8 mouse cellular contexts compared by ENCODE assay signal in genomic region chr15:85177576-85177975, GRCm38 (mm10). TPM values are rescaled to one million over a fixed set of nuclear protein-coding genes. Genes with fewer than 3 reads are reported as not detected.
DNase-seq lines count a peak whose midpoint lies in the region.

No protein-coding gene starts in this region.

- intact Hi-C loops in gastrocnemius, postnatal 36 days (cut with DNase I): no loop called here

- DNase-seq in gastrocnemius, postnatal 10 days: peak; percentile 65
- no peak for DNase-seq in gastrocnemius, postnatal 36 days
- peak; percentile 39 for DNase-seq in right cerebral cortex, adult 18-20 months
- no peak for DNase-seq in right cerebral cortex, postnatal 25 days
- peak; percentile 42 for DNase-seq in adrenal gland, postnatal 25 days
- peak; percentile 55 for DNase-seq in heart, postnatal 4 days
- peak; percentile 66 for DNase-seq in telencephalon, adult 2 months (ENCODE audit: low read depth, low spot score)
- no peak for DNase-seq in Muller cell, postnatal 12 days (ENCODE audit: inconsistent ontology term)

RNA-seq across cellular contexts. Expression of gene Fbln1, which starts 28.2 kb away (rescaled TPM):
- 10 to 100 TPM; 18.7 to 23.4 TPM for total RNA-seq in gastrocnemius, postnatal 10 days (2021)
- 1 to 10 TPM; 4.8 to 5.7 TPM for total RNA-seq in gastrocnemius, postnatal 36 days (2021)
- 33.0 and 37.1 TPM in 2 replicates for total RNA-seq in adrenal gland, postnatal 25 days (2021)
- total RNA-seq in heart, postnatal 4 days (2021): 10 to 100 TPM; 69.2 to 71.4 TPM

RNA-seq across cellular contexts. Expression of gene Ribc2, which starts 45.7 kb away (rescaled TPM):
- not detected for total RNA-seq in gastrocnemius, postnatal 10 days (2021)
- total RNA-seq in gastrocnemius, postnatal 36 days (2021): not detected
- not detected in 2 replicates for total RNA-seq in adrenal gland, postnatal 25 days (2021)
- total RNA-seq in heart, postnatal 4 days (2021): not detected

RNA-seq across cellular contexts. Expression of gene Smc1b, which starts 45.8 kb away (rescaled TPM):
- under 1 TPM in 1 of 2 experiments, not detected in 1; 0.34 TPM for total RNA-seq in gastrocnemius, postnatal 10 days (2021)
- not detected for total RNA-seq in gastrocnemius, postnatal 36 days (2021)
- total RNA-seq in adrenal gland, postnatal 25 days (2021): not detected in 2 replicates
- total RNA-seq in heart, postnatal 4 days (2021): under 1 TPM; 0.11 to 0.12 TPM

Comparison
In these comparisons a context has a peak if more than half of its experiments do, and no peak if none do; other contexts are left out.
1. DNase-seq: peak in gastrocnemius, postnatal 10 days (single experiment), right cerebral cortex, adult 18-20 months (single experiment), adrenal gland, postnatal 25 days (single experiment), heart, postnatal 4 days (single experiment) and telencephalon, adult 2 months (single experiment); none in gastrocnemius, postnatal 36 days (0 of 2), right cerebral cortex, postnatal 25 days (single experiment) and Muller cell, postnatal 12 days (single experiment).